Mouse (Mus musculus): ENCODE measurements at regions not wholly inside any gene's neighbourhood (a gene's known extent, or its start where the extent isn't known, plus 50 kb on each side); places are given as distances from the start of the nearest gene placed in this dataset.

GRCm38 (mm10) chr13:5723319-5723718 is 138.0 kb upstream of the Klf6 start:
- Histone ChIP-seq H3K27me3 (no peaks in the 10 kb centered on the region), H3K9ac (replicated peaks) (no peak overlapping the region), H3K9me3 (no peaks in the 10 kb centered on the region), H3K4me2 (replicated peaks) (no peak overlapping the region), H3K36me3 (no peaks in the 10 kb centered on the region), H3K27ac (replicated peaks) (no peak overlapping the region), H3K4me3 (no peak overlapping the region), H3K4me1 (no peaks in the 10 kb centered on the region)
- 89% methylated on average over 2 of the region's 2 CpGs for WGBS
- ATAC-seq (replicated peaks), result no peak

GRCm38 (mm10) chr13:5724364-5724763 is 136.9 kb upstream of the Klf6 start:
- no peaks in the 10 kb centered on the region for H3K36me3 ChIP-seq
- H3K27ac ChIP-seq (replicated peaks), result no peak overlapping the region
- H3K4me1 ChIP-seq, result peaks cover 7% of the 10 kb centered on the region
- 72% methylated on average over 1 of the region's 1 CpGs for WGBS
- H3K4me2 ChIP-seq (replicated peaks), result no peak overlapping the region
- H3K9me3 ChIP-seq, result no peaks in the 10 kb centered on the region
- H3K4me3 ChIP-seq, result no peak overlapping the region
- H3K9ac ChIP-seq (replicated peaks), result no peak overlapping the region
- H3K27me3 ChIP-seq, result no peaks in the 10 kb centered on the region
- no peak for ATAC-seq (replicated peaks)

- H3K27ac ChIP-seq (replicated peaks), result no peak overlapping the region
- H3K27me3 ChIP-seq, result no peaks in the 10 kb centered on the region
- H3K36me3 ChIP-seq, result no peaks in the 10 kb centered on the region
- ATAC-seq (replicated peaks), result no peak
- 87% methylated on average over 4 of the region's 4 CpGs for WGBS
- H3K4me1 ChIP-seq, result peaks cover 7% of the 10 kb centered on the region
- no peaks in the 10 kb centered on the region for H3K9me3 ChIP-seq
- H3K9ac ChIP-seq (replicated peaks), result no peak overlapping the region
- no peak overlapping the region for H3K4me2 ChIP-seq (replicated peaks)
- H3K4me3 ChIP-seq, result no peak overlapping the region
Observed at GRCm38 (mm10) chr13:5725984-5726383, 135.3 kb upstream of the Klf6 start.

- no peaks in the 10 kb centered on the region for H3K9me3 ChIP-seq
- peaks cover 7% of the 10 kb centered on the region for H3K4me1 ChIP-seq
- WGBS, result 92% methylated on average over 1 of the region's 1 CpGs
- no peaks in the 10 kb centered on the region for H3K27me3 ChIP-seq
- H3K4me3 ChIP-seq, result no peak overlapping the region
- H3K9ac ChIP-seq (replicated peaks), result no peak overlapping the region
- H3K4me2 ChIP-seq (replicated peaks), result no peak overlapping the region
- no peak for ATAC-seq (replicated peaks)
- H3K36me3 ChIP-seq, result no peaks in the 10 kb centered on the region
- H3K27ac ChIP-seq (replicated peaks), result no peak overlapping the region
Observed at GRCm38 (mm10) chr13:5726446-5726845, 134.8 kb upstream of the Klf6 start.

- H3K4me3 ChIP-seq, result no peak overlapping the region
- H3K27me3 ChIP-seq, result no peaks in the 10 kb centered on the region
- H3K27ac ChIP-seq (replicated peaks), result no peak overlapping the region
- peaks cover 7% of the 10 kb centered on the region for H3K4me1 ChIP-seq
- 79% methylated on average over 2 of the region's 2 CpGs for WGBS
- ATAC-seq (replicated peaks), result no peak
- H3K4me2 ChIP-seq (replicated peaks), result no peak overlapping the region
- H3K9me3 ChIP-seq, result no peaks in the 10 kb centered on the region
- no peak overlapping the region for H3K9ac ChIP-seq (replicated peaks)
- H3K36me3 ChIP-seq, result no peaks in the 10 kb centered on the region
Observed at GRCm38 (mm10) chr13:5728172-5728571, 133.1 kb upstream of the Klf6 start.

GRCm38 (mm10) chr13:5728808-5729207 is 132.5 kb upstream of the Klf6 start:
- H3K27ac ChIP-seq (replicated peaks), result peak overlapping the region; percentile 23; the same call in 1 of the 2 replicates
- WGBS, result 11% methylated on average over 1 of the region's 1 CpGs
- no peak overlapping the region for H3K4me2 ChIP-seq (replicated peaks)
- H3K9ac ChIP-seq (replicated peaks), result no peak overlapping the region
- H3K4me1 ChIP-seq, result peaks cover 7% of the 10 kb centered on the region
- ATAC-seq (replicated peaks), result peak; percentile 75
- no peaks in the 10 kb centered on the region for H3K36me3 ChIP-seq
- H3K4me3 ChIP-seq, result no peak overlapping the region
- no peaks in the 10 kb centered on the region for H3K27me3 ChIP-seq
- H3K9me3 ChIP-seq, result no peaks in the 10 kb centered on the region

- Histone ChIP-seq H3K27ac (replicated peaks) (no peak overlapping the region), H3K4me1 (peaks cover 7% of the 10 kb centered on the region), H3K9ac (replicated peaks) (no peak overlapping the region), H3K36me3 (no peaks in the 10 kb centered on the region), H3K4me3 (no peak overlapping the region), H3K4me2 (replicated peaks) (no peak overlapping the region), H3K9me3 (no peaks in the 10 kb centered on the region), H3K27me3 (no peaks in the 10 kb centered on the region)
- 75% methylated on average over 6 of the region's 6 CpGs for WGBS
- ATAC-seq (replicated peaks), result peak; percentile 37; the same call in 1 of the 2 replicates
Observed at GRCm38 (mm10) chr13:5729426-5730068, 131.7 kb upstream of the Klf6 start.

GRCm38 (mm10) chr13:5732206-5732605 is 129.1 kb upstream of the Klf6 start:
- Histone ChIP-seq H3K9me3 (no peaks in the 10 kb centered on the region), H3K4me2 (replicated peaks) (no peak overlapping the region), H3K27me3 (no peaks in the 10 kb centered on the region), H3K36me3 (no peaks in the 10 kb centered on the region), H3K4me3 (no peak overlapping the region), H3K4me1 (peaks cover 7% of the 10 kb centered on the region), H3K27ac (replicated peaks) (no peak overlapping the region), H3K9ac (replicated peaks) (no peak overlapping the region)
- no peak for ATAC-seq (replicated peaks)
- 94% methylated on average over 1 of the region's 1 CpGs for WGBS

- no peaks in the 10 kb centered on the region for H3K9me3 ChIP-seq
- H3K9ac ChIP-seq (replicated peaks), result no peak overlapping the region
- no peak overlapping the region for H3K4me2 ChIP-seq (replicated peaks)
- H3K27ac ChIP-seq (replicated peaks), result no peak overlapping the region
- H3K4me3 ChIP-seq, result no peak overlapping the region
- H3K27me3 ChIP-seq, result no peaks in the 10 kb centered on the region
- no peaks in the 10 kb centered on the region for H3K36me3 ChIP-seq
- ATAC-seq (replicated peaks), result no peak
- no peaks in the 10 kb centered on the region for H3K4me1 ChIP-seq
Observed at GRCm38 (mm10) chr13:5735027-5735624, 126.2 kb upstream of the Klf6 start.

GRCm38 (mm10) chr13:5736472-5736871 is 124.8 kb upstream of the Klf6 start:
- Histone ChIP-seq H3K9me3 (no peaks in the 10 kb centered on the region), H3K27ac (replicated peaks) (no peak overlapping the region), H3K36me3 (no peaks in the 10 kb centered on the region), H3K4me1 (no peaks in the 10 kb centered on the region), H3K27me3 (no peaks in the 10 kb centered on the region), H3K9ac (replicated peaks) (no peak overlapping the region), H3K4me2 (replicated peaks) (no peak overlapping the region), H3K4me3 (no peak overlapping the region)
- WGBS, result 93% methylated on average over 6 of the region's 6 CpGs
- no peak for ATAC-seq (replicated peaks)

GRCm38 (mm10) chr13:5737214-5737613 is 124.1 kb upstream of the Klf6 start:
- H3K27ac ChIP-seq (replicated peaks), result no peak overlapping the region
- H3K9ac ChIP-seq (replicated peaks), result no peak overlapping the region
- H3K27me3 ChIP-seq, result no peaks in the 10 kb centered on the region
- no peaks in the 10 kb centered on the region for H3K4me1 ChIP-seq
- whole genome bisulfite sequencing, result 84% methylated on average over 7 of the region's 7 CpGs
- H3K9me3 ChIP-seq, result no peaks in the 10 kb centered on the region
- ATAC-seq (replicated peaks), result no peak
- no peak overlapping the region for H3K4me3 ChIP-seq
- no peak overlapping the region for H3K4me2 ChIP-seq (replicated peaks)
- no peaks in the 10 kb centered on the region for H3K36me3 ChIP-seq

- Histone ChIP-seq H3K9ac (replicated peaks) (no peak overlapping the region), H3K4me2 (replicated peaks) (no peak overlapping the region), H3K4me3 (no peak overlapping the region), H3K27me3 (no peaks in the 10 kb centered on the region), H3K36me3 (no peaks in the 10 kb centered on the region), H3K4me1 (no peaks in the 10 kb centered on the region), H3K27ac (replicated peaks) (no peak overlapping the region), H3K9me3 (no peaks in the 10 kb centered on the region)
- no peak for ATAC-seq (replicated peaks)
- WGBS, result 82% methylated on average over 1 of the region's 1 CpGs
Observed at GRCm38 (mm10) chr13:5740805-5741204, 120.5 kb upstream of the Klf6 start.

- H3K9ac ChIP-seq (replicated peaks), result no peak overlapping the region
- H3K36me3 ChIP-seq, result no peaks in the 10 kb centered on the region
- no peak overlapping the region for H3K4me2 ChIP-seq (replicated peaks)
- WGBS, result 71% methylated on average over 6 of the region's 6 CpGs
- H3K27me3 ChIP-seq, result no peaks in the 10 kb centered on the region
- no peak overlapping the region for H3K4me3 ChIP-seq
- no peak overlapping the region for H3K27ac ChIP-seq (replicated peaks)
- no peaks in the 10 kb centered on the region for H3K9me3 ChIP-seq
- no peaks in the 10 kb centered on the region for H3K4me1 ChIP-seq
- no peak for ATAC-seq (replicated peaks)
Observed at GRCm38 (mm10) chr13:5744949-5745348, 116.3 kb upstream of the Klf6 start.

All from forebrain, embryonic 15.5 days (tissue).